Mouse (Mus musculus) gonadal fat pad, adult 2 months (tissue): Measurements from ENCODE around the gene Gm28048. TPM values are rescaled to one million over a fixed set of nuclear protein-coding genes. Genes with fewer than 3 reads are reported as not detected.

Source experiments
- DNase-seq: peaks from one replicate; pipeline ENCODE4 v3.0.0-alpha.2; 2012; ENCODE audit warnings: low read depth
- polyA plus RNA-seq: library from polyadenylated mRNA; depleted of rRNA; stranded (reverse); fragments of >200 nt; gene quantifications from 2 replicates; pipeline ENCODE4 v1.2.3, GENCODE M21; 2012

The Gm28048 gene
- polyA plus RNA-seq, 1 experiment: 0.49 TPM

- DNase-seq: no peak
Measured at GRCm38 (mm10) chr11:22859633-22860334, 122.1 kb downstream of the Gm28048 start.

GRCm38 (mm10) chr11:22859301-22859632 lies 122.6 kb downstream of the Gm28048 start:
- DNase-seq: no peak

DNA sequence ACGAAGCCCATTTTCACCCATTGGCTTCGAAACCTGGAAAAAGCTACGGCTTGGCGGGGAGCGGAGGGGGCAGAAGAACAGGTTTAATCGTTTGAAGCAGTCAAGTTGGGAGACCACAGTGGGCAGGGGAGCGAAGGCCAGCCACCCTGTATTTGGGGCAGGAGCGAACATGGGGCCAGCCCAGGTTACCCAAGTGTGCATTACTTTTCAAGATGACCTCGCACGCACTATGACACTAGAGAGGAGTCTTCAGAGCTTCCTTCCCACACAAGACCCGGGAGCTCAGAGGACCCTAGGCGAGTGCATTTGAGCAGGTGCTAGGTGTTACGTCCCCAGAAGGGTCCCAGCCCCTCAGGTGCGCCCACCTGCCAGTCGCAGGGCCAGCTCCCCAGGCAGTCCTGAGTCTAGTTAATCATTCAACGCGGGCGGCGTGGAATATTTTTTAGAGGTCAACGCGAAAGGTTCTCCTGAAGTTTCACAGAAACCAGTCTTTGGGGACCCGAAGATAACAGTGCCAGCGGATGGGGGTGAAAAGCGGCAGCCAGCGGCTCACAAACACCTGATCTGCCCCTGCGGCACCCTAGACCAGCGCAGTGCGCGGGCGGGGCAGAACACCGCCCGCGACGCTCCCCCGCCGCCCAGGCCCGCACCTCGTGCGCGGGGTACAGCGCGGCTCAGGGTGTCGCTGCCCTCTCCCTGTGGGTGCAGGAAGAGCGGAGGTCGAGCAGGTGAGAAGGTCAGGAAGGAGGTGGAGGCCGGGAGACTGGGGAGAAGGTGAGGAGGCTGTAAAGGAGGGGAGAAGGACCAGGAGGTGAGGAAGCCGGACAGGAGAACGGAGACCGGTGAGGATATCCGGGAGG lies 123.2 kb downstream of the Gm28048 start:
- DNase-seq: no peak

DNA sequence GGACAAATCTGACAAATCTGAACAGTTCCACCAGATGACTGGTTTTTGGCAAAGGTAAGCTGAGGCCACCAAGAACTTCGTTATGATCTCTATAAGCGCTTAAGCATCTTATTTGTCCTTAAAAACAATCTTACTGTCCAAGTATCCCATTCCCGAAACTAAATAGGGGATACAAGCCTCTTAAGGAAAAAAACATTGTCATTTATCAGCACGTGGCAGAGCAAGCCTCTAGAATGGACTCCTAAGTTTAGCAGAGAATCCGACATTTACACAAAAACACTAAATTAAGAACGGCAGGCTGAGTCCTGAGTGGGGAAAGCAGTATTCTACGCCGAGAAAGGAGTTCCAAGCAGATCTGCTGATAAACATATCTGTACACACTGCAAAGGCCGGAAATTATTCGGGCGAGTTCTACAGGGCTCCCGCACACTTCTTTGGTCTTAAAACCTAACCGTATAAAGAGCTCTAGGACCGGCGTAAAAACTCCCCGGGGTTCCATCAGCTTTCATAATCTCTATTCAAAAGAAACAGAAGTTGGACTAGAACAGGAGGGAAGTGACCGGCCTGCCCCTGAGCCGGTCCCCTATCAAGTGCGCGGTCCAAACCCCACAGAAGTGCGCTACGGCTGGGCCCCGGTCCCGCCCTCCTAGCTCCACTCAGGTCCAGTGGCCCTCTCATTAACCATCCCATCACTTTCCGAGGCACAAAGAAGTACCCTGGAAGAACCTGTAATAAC lies 124.0 kb downstream of the Gm28048 start:
- DNase-seq: no peak

DNA sequence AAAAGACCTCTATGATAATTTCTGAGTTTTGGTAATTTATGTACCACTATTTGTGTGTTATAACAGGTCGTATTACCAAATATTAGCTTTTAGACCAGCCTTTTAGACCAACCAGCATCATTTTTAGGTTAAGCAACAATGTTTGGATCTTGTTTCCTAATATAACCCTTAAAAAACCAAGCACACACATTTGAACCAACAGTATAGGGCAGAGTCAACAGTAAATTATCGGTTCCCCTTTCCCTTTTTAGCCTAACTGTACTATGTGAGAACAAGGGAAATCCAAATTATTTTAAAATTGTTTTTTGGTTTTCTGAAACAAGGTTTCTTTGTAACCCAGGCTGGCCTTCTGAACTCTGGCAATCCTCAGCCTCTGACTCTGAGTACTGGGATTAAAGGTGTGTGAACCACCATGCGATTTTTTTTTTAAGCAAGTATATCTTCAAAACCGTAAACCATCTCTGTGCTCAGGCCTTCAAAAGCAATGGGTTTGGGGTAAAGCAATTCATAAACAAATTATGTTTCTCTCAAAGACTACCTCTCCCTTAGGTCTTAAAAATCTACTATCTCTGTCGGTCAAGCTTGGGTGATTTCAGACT lies 124.7 kb downstream of the Gm28048 start:
- no peak for DNase-seq

- no peak for DNase-seq
Measured at GRCm38 (mm10) chr11:22856371-22856965, 125.4 kb downstream of the Gm28048 start.

GRCm38 (mm10) chr11:22854571-22854970 lies 127.3 kb downstream of the Gm28048 start:
- no peak for DNase-seq

DNA sequence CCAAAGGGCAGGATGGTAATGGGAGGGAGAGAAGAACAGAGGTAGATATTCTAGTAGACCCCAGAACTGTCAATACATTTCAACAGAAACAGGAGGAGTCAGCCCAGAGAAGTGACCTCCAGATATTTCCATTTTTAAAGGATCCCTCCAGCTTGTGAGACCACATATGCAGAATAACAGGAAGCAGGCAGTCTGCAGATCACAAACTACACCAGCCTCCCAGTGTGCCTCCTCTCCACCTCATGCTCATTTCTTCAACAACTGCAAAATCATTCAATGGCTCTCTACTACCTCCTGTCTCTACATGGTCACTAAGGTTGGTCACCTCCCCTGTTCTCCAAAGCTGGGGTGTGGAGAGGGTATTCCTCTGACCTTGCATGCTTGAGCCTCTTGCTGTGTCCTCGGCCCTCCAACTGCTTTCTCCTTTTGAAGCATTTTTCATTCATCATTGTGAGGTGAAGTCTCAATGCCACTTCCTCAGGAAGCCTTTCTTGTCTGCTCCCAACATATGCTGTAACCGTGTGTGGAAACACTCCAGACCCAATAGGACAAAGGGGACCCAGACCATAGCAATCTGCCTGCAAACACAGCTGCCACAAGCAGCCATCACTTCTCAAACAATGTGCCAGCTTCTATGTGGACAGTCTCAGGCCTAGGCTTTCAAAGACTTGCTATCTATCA lies 128.3 kb downstream of the Gm28048 start:
- no peak for DNase-seq

DNA sequence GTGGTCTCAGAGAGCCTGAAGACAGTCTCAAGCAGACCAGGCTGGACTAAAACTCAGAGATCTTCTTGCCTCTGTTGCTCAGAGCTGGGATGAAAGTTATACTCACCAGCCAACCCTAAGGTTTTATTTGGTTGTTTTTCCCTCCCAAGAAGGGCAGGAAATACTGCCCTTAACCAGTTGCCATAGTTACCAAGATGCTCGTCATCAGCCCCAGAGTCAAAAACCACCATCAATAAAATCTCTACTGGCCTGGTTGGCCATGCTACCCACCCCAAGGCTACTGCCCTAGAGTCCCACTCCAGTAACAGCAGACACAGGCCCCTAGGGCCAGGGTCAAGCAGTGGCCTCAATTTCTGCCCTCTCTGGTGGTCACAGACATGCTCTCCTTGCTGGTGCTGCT lies 129.4 kb downstream of the Gm28048 start:
- no peak for DNase-seq

- no peak for DNase-seq
Measured at GRCm38 (mm10) chr11:22851416-22851815, 130.5 kb downstream of the Gm28048 start.

DNA sequence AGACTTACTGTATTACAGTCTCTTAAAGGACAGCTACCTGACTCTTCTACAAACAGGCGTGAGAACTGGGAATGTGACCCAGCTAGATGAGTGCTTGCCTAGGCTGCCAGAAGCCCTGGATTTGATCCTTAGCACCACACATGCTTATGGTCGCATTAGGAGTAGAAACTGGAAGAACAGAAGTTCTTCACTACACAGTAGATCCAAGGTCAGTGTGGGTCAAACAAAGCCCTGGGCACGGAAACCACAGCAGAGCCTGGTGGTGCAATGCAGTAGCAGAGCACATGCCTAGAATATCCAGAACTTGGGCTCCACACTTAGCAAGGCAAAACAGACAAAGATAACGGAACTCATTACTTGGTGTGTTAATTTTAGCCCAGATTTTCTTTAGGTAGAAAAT lies 131.8 kb downstream of the Gm28048 start:
- no peak for DNase-seq

GRCm38 (mm10) chr11:22848649-22849195 lies 133.2 kb downstream of the Gm28048 start:
- no peak for DNase-seq

GRCm38 (mm10) chr11:22847732-22848648 lies 133.9 kb downstream of the Gm28048 start:
- DNase-seq: no peak

DNA sequence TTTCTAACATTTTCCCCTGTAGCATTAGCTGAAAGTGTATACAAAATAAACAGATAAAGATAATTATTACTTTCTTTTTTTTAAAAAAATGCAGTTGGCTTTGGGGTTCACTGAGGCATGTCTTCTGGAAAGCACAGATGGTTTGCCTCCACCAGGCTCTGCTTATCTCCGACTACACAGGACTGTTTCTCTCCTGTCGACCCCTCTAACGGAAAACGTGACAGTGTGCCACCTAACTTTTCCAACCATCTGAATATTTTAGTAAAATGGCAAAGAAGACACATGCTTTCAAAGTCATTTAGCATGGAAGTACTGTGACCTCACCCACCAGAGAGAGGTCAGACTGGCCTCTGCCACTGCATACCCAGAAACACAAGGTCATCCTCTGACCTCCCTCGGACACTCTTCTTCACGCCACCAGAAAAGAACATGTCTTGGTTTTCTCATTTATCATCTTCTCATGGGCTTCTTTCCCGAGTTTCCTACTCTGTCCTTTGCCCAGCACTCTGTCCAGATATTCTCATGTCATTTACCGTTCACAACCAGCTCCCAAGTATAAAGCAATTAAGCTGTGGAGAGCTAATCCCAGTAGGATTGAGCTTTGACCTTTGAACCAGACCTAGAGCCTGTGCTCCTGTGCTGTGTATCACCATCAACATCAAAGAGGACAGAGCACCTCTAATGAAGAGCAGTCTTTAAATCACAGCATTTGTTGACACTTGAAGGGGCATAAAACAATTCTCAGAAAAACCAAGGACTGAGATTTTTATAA lies 134.7 kb downstream of the Gm28048 start:
- no peak for DNase-seq

GRCm38 (mm10) chr11:22846093-22846835 lies 135.6 kb downstream of the Gm28048 start:
- no peak for DNase-seq

GRCm38 (mm10) chr11:22844754-22845718 lies 136.9 kb downstream of the Gm28048 start:
- no peak for DNase-seq

DNA sequence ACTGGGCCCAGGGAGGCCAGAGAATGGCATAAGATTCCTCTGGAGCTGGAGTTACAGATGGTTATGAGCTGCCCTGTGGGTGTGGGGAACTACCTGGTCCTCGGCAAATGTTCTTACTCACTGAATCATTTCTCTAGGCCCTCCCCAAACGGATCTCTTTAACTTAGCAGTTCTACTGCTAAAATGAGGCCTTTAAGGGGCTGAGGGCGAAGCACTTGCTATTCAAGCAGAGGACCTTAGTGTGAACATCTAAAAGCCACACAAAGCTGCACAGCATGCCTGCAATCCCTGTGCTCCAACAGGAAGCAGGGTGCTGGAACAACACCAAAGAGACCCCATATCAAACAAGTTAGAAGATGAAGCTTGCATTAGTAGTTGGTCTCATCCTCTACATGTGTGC lies 142.4 kb downstream of the Gm28048 start:
- DNase-seq: no peak
